12 mouse cellular contexts compared by ENCODE assay signal in the genomic region with DNA sequence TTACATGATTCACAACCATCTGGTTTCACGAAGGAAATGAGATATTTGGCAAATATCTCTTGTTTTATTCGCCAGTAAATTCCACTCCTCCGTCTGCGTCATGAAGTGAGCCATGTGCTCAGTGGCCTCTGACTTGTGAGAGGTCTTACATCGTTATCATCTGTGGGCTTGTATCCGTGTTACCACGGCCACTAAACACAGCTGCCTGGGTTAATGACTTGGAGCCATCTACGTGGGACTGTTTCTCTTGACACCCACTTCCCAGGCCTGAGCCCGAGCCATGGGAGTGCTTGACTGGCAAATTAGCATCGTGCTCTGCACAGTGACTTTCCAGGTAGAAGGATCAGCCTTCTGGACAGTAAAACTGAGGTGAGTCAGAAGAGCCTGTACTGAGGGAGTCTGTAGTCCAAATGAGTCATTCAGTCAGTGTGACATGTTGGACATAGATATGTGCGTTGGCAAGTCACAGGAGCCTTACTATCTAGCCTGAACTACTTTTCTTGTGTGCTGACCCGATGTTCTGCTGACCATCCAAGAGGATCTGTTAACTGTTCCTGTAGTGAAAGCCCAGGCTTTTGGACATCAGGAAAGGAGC.
DNase-seq lines count a peak whose midpoint lies in the region; ATAC-seq and TF ChIP-seq lines count a peak whose summit lies in the region.
"Had no signal": no experiment of that assay in that cellular context is flagged by ENCODE, and none has a peak within 500 bp of the region (broad histone marks: within the 10 kb centered on the region; RNA-seq: fewer than 3 reads in every experiment).

No protein-coding gene starts in this region.

- no peak for TF ChIP-seq EP300 in lung, postnatal 0 days (IDR thresholded peaks at IDR 0.05)

- DNase-seq in kidney, adult 18-20 months, result peak; percentile 12
- peak; percentile 59 to 63 for DNase-seq in heart, postnatal 10 days
- DNase-seq in lung, postnatal 0 days (ENCODE audit: low spot score), result peak; percentile 19
- DNase-seq in testis, postnatal 14 days (ENCODE audit: low spot score), result no peak
- no peak for DNase-seq in adrenal gland, postnatal 10 days
- no peak for DNase-seq in embryo, embryonic 11 days
- DNase-seq: thymus, adult 2 months had no signal

- H3K4me3 ChIP-seq in kidney, embryonic 14.5 days (ENCODE audit: low read length), result no peak overlapping the region
- no peak overlapping the region for H3K4me3 ChIP-seq in embryonic fibroblast, embryonic 13.5 days (ENCODE audit: insufficient read depth, low read length)
- H3K4me3 ChIP-seq in lung, postnatal 0 days (ENCODE audit: low read depth, low read length), result no peak overlapping the region
- H3K4me3 ChIP-seq: lung, embryonic 15.5 days had no signal

- no peak for TF ChIP-seq CTCF in embryonic fibroblast, embryonic 13.5 days (IDR thresholded peaks at IDR 0.05; ENCODE audit: borderline replicate concordance, insufficient read depth, low read length)
- no peak for TF ChIP-seq CTCF in lung, postnatal 0 days (IDR thresholded peaks at IDR 0.05)

- H3K36me3 ChIP-seq in kidney, embryonic 14.5 days (ENCODE audit: control insufficient read depth, insufficient read depth, low read length), result no peaks in the 10 kb centered on the region
- H3K36me3 ChIP-seq in lung, postnatal 0 days (ENCODE audit: insufficient read depth, low read length), result no peaks in the 10 kb centered on the region
- H3K36me3 ChIP-seq: lung, embryonic 15.5 days had no signal

- WGBS in kidney, embryonic 14.5 days, result 50% methylated on average over 12 of the region's 12 CpGs
- 67% methylated on average over 12 of the region's 12 CpGs for WGBS in lung, postnatal 0 days

- no peak for TF ChIP-seq POLR2A in embryonic fibroblast, embryonic 13.5 days (IDR thresholded peaks at IDR 0.05; ENCODE audit: low read depth, low read length)

- no peaks in the 10 kb centered on the region for H3K9me3 ChIP-seq in kidney, embryonic 14.5 days (ENCODE audit: control insufficient read depth, low read length)
- H3K9me3 ChIP-seq in lung, postnatal 0 days (ENCODE audit: low read length), result no peaks in the 10 kb centered on the region
- H3K9me3 ChIP-seq: lung, embryonic 15.5 days had no signal

- ATAC-seq in kidney, embryonic 14.5 days (ENCODE audit: low FRiP score, low TSS enrichment), result no peak
- ATAC-seq in lung, postnatal 0 days, result no peak
- ATAC-seq: activated CD4-positive, CD25-positive, alpha-beta regulatory T cell, adult 4 months; hindbrain, embryonic 16.5 days had no signal

- no peaks in the 10 kb centered on the region for H3K27me3 ChIP-seq in kidney, embryonic 14.5 days (ENCODE audit: control insufficient read depth, insufficient read depth, low read length)
- no peaks in the 10 kb centered on the region for H3K27me3 ChIP-seq in lung, postnatal 0 days (replicated peaks; ENCODE audit: insufficient read depth, low read length)
- H3K27me3 ChIP-seq: lung, embryonic 15.5 days had no signal

- no peaks in the 10 kb centered on the region for H3K4me1 ChIP-seq in kidney, embryonic 14.5 days (ENCODE audit: control insufficient read depth, insufficient read depth, low read length)
- peaks cover 15% of the 10 kb centered on the region for H3K4me1 ChIP-seq in embryonic fibroblast, embryonic 13.5 days (ENCODE audit: control insufficient read depth, insufficient read depth, low read length)
- H3K4me1 ChIP-seq in lung, postnatal 0 days (ENCODE audit: insufficient read depth, low read depth, low read length), result peaks cover 9% of the 10 kb centered on the region

- no peak overlapping the region for H3K27ac ChIP-seq in kidney, embryonic 14.5 days (ENCODE audit: low read depth, low read length)
- peak overlapping the region; percentile 85 for H3K27ac ChIP-seq in embryonic fibroblast, embryonic 13.5 days (ENCODE audit: insufficient read depth, low read length)
- H3K27ac ChIP-seq in lung, postnatal 0 days (ENCODE audit: low read length), result no peak overlapping the region
- H3K27ac ChIP-seq: lung, embryonic 15.5 days had no signal

- no peak overlapping the region for H3K9ac ChIP-seq in kidney, embryonic 14.5 days (ENCODE audit: low read depth, low read length)
- no peak overlapping the region for H3K9ac ChIP-seq in lung, postnatal 0 days (replicated peaks; ENCODE audit: low read depth)
- H3K9ac ChIP-seq: lung, embryonic 15.5 days had no signal

- intact Hi-C loops in heart, postnatal 10 days (cut with DNase I), result loop anchor here (5.0 kb wide), 1 partner anchor 93 kb away; no protein-coding TSS in a partner anchor

- H3K4me2 ChIP-seq in kidney, embryonic 14.5 days (replicated peaks; ENCODE audit: low read depth, low read length), result no peak overlapping the region
- H3K4me2 ChIP-seq in lung, postnatal 0 days (replicated peaks; ENCODE audit: low read depth, low read length), result no peak overlapping the region
- H3K4me2 ChIP-seq: lung, embryonic 15.5 days had no signal

Comparison
In these comparisons a context has a peak if more than half of its experiments do, and no peak if none do; other contexts are left out.
1. DNase-seq: peak in kidney, adult 18-20 months (single experiment), heart, postnatal 10 days (2 of 2) and lung, postnatal 0 days (single experiment); none in testis, postnatal 14 days (single experiment), adrenal gland, postnatal 10 days (single experiment) and embryo, embryonic 11 days (single experiment).